In genomic region chr1:154999501-155000131, GRCm38 (mm10) we compare ENCODE assay signal across 16 mouse cellular contexts.
DNase-seq lines count a peak whose midpoint lies in the region; ATAC-seq lines count a peak whose summit lies in the region.
"Had no signal": no experiment of that assay in that cellular context is flagged by ENCODE, and none has a peak within 500 bp of the region (broad histone marks: within the 10 kb centered on the region; RNA-seq: fewer than 3 reads in every experiment).

No protein-coding gene starts in this region.

- no peak overlapping the region for H3K9ac ChIP-seq in forebrain, embryonic 14.5 days (ENCODE audit: low read length)
- no peak overlapping the region for H3K9ac ChIP-seq in forebrain, embryonic 11.5 days (ENCODE audit: low read length)
- H3K9ac ChIP-seq: liver, embryonic 14.5 days had no signal

- no peak overlapping the region for H3K4me3 ChIP-seq in forebrain, embryonic 14.5 days (ENCODE audit: low read depth, low read length)
- H3K4me3 ChIP-seq in forebrain, embryonic 11.5 days (ENCODE audit: low read depth, low read length) = no peak overlapping the region

- no peaks in the 10 kb centered on the region; the same call in 1 of the 2 replicates for H3K4me1 ChIP-seq in forebrain, embryonic 14.5 days (ENCODE audit: control insufficient read depth, insufficient read depth, low read length)
- peaks cover 7% of the 10 kb centered on the region; the same call in 1 of the 2 replicates for H3K4me1 ChIP-seq in forebrain, embryonic 11.5 days (replicated peaks; ENCODE audit: control insufficient read depth, insufficient read depth, low read length)

- H3K9me3 ChIP-seq in forebrain, embryonic 14.5 days (replicated peaks; ENCODE audit: control insufficient read depth, low read length) = no peaks in the 10 kb centered on the region
- H3K9me3 ChIP-seq in forebrain, embryonic 11.5 days (ENCODE audit: control insufficient read depth, low read length) = no peaks in the 10 kb centered on the region

- WGBS in forebrain, embryonic 14.5 days = 65% methylated on average over 9 of the region's 9 CpGs
- WGBS in forebrain, embryonic 11.5 days = 81% methylated on average over 9 of the region's 9 CpGs

- no peaks in the 10 kb centered on the region for H3K27me3 ChIP-seq in forebrain, embryonic 14.5 days (replicated peaks; ENCODE audit: control insufficient read depth, insufficient read depth, low read length)
- no peaks in the 10 kb centered on the region for H3K27me3 ChIP-seq in forebrain, embryonic 11.5 days (ENCODE audit: control insufficient read depth, insufficient read depth, low read length)

- DNase-seq in forebrain, embryonic 14.5 days (ENCODE audit: low spot score) = peak; percentile 73
- no peak for DNase-seq in forebrain, embryonic 11.5 days (ENCODE audit: low spot score)
- DNase-seq in right cerebral cortex, adult 18-20 months = peak; percentile 37
- DNase-seq in right cerebral cortex, postnatal 25 days = no peak
- peak; percentile 39 to 76 for DNase-seq in cerebellum, postnatal 4 days (ENCODE audit: low spot score in 2 of 2)
- DNase-seq in testis, postnatal 14 days (ENCODE audit: low spot score) = peak; percentile 15
- DNase-seq in kidney, adult 8-10 months = no peak
- no peak for DNase-seq in spleen, postnatal 4 days (ENCODE audit: low spot score in 2 of 2)
- DNase-seq: B cell, adult 2 months; gastrocnemius, postnatal 10 days; heart, postnatal 14 days; kidney, adult 2 months; spleen, adult 18-20 months; thymus, postnatal 25 days had no signal

- H3K36me3 ChIP-seq in forebrain, embryonic 14.5 days (ENCODE audit: control insufficient read depth, insufficient read depth, low read length) = no peaks in the 10 kb centered on the region
- no peaks in the 10 kb centered on the region for H3K36me3 ChIP-seq in forebrain, embryonic 11.5 days (ENCODE audit: control insufficient read depth, insufficient read depth, low read length)

- peak overlapping the region; percentile 60 for H3K27ac ChIP-seq in forebrain, embryonic 14.5 days (ENCODE audit: low read depth, low read length)
- H3K27ac ChIP-seq in forebrain, embryonic 11.5 days (ENCODE audit: low read depth, low read length) = no peak overlapping the region
- H3K27ac ChIP-seq: liver, embryonic 14.5 days had no signal

- H3K4me2 ChIP-seq in forebrain, embryonic 14.5 days (ENCODE audit: low read length) = no peak overlapping the region
- H3K4me2 ChIP-seq in forebrain, embryonic 11.5 days (ENCODE audit: low read depth, low read length, severe bottlenecking) = no peak overlapping the region

- peak; percentile 85 for ATAC-seq in forebrain, embryonic 14.5 days
- no peak for ATAC-seq in forebrain, embryonic 11.5 days (replicated peaks; ENCODE audit: low FRiP score)
- ATAC-seq: midbrain, embryonic 16.5 days had no signal

Comparison
In these comparisons a context has a peak if more than half of its experiments do, and no peak if none do; other contexts are left out.
1. DNase-seq: peak in forebrain, embryonic 14.5 days (single experiment), right cerebral cortex, adult 18-20 months (single experiment), cerebellum, postnatal 4 days (2 of 2) and testis, postnatal 14 days (single experiment); none in forebrain, embryonic 11.5 days (single experiment), right cerebral cortex, postnatal 25 days (single experiment), kidney, adult 8-10 months (0 of 2) and spleen, postnatal 4 days (0 of 2).